Mouse (Mus musculus): Measurements from ENCODE around the gene Itgb4.
"Not testable (repeated sequence)": the region's sequence is repeated elsewhere in the genome, so short reads cannot be mapped to it uniquely, and the experiment has no call there.

Gene Itgb4

GRCm38 (mm10) chr11:116009661-116010060, 35.2 kb downstream of the Itgb4 start:
- DNase-seq: no peak

- no peak for DNase-seq
Measured at GRCm38 (mm10) chr11:116010146-116010545, 35.6 kb downstream of the Itgb4 start.

GRCm38 (mm10) chr11:116010948-116011347, 36.4 kb downstream of the Itgb4 start:
- no peak for DNase-seq

GRCm38 (mm10) chr11:116011529-116012261, 37.2 kb downstream of the Itgb4 start:
- DNase-seq: no peak

- DNase-seq: peak; percentile 96
Measured at GRCm38 (mm10) chr11:116012262-116012947, 37.9 kb downstream of the Itgb4 start, which contains the start of gene Galk1. TSS of gene Galk1 (minus strand) at chr11:116012719.

GRCm38 (mm10) chr11:116014821-116015220, 40.3 kb downstream of the Itgb4 start:
- no peak for DNase-seq

- DNase-seq: peak; percentile 42
Measured at GRCm38 (mm10) chr11:116018106-116018505, 43.6 kb downstream of the Itgb4 start.

- DNase-seq: not testable (repeated sequence)
Measured at GRCm38 (mm10) chr11:116018867-116019266, 44.4 kb downstream of the Itgb4 start.

- DNase-seq: no peak
Measured at GRCm38 (mm10) chr11:116019360-116019791, 44.9 kb downstream of the Itgb4 start.

- no peak for DNase-seq
Measured at GRCm38 (mm10) chr11:116019976-116020411, 45.5 kb downstream of the Itgb4 start.

GRCm38 (mm10) chr11:116020519-116020922, 46.0 kb downstream of the Itgb4 start:
- no peak for DNase-seq

GRCm38 (mm10) chr11:116021328-116022220, 47.1 kb downstream of the Itgb4 start:
- DNase-seq: no peak

GRCm38 (mm10) chr11:116022256-116022780, 47.8 kb downstream of the Itgb4 start:
- no peak for DNase-seq

- peak; percentile 34 for DNase-seq
Measured at GRCm38 (mm10) chr11:116023074-116023770, 48.7 kb downstream of the Itgb4 start.

- peak; percentile 89 for DNase-seq
Measured at GRCm38 (mm10) chr11:116023771-116024355, 49.4 kb downstream of the Itgb4 start.

GRCm38 (mm10) chr11:116024356-116024808, 49.9 kb downstream of the Itgb4 start:
- DNase-seq: peak; percentile 96

- no peak for DNase-seq
Measured at GRCm38 (mm10) chr11:116025056-116025845, 50.7 kb downstream of the Itgb4 start.

- no peak for DNase-seq
Measured at GRCm38 (mm10) chr11:116027756-116028155, 53.2 kb downstream of the Itgb4 start, which contains the start of gene H3f3b. TSS of gene H3f3b (minus strand) at chr11:116027962.

- no peak for DNase-seq
Measured at GRCm38 (mm10) chr11:116028177-116028865, 53.8 kb downstream of the Itgb4 start.
